Mouse (Mus musculus) frontal cortex, adult 2 months (tissue): ENCODE data around the gene Ccdc148. TPM values are rescaled to one million over a fixed set of nuclear protein-coding genes. Genes with fewer than 3 reads are reported as not detected.

ENCODE experiments used
- DNase-seq, 2 experiments: peaks; one replicate each; pipeline ENCODE4 v3.0.0; 2022; ENCODE audit warnings: low spot score in 1 of 2; ENCODE audit errors: extremely low spot score in 1 of 2
- polyA plus RNA-seq: library from polyadenylated mRNA; depleted of rRNA; stranded (reverse); fragments of >200 nt; gene quantifications from 2 replicates; pipeline ENCODE4 v1.2.3, GENCODE M21; 2012

Gene Ccdc148
- polyA plus RNA-seq, 1 experiment: 7.6 TPM

GRCm38 (mm10) chr2:59181321-59182113 is 21.0 kb upstream of the Ccdc148 start:
- peak; percentile 39 to 61 for DNase-seq

DNA sequence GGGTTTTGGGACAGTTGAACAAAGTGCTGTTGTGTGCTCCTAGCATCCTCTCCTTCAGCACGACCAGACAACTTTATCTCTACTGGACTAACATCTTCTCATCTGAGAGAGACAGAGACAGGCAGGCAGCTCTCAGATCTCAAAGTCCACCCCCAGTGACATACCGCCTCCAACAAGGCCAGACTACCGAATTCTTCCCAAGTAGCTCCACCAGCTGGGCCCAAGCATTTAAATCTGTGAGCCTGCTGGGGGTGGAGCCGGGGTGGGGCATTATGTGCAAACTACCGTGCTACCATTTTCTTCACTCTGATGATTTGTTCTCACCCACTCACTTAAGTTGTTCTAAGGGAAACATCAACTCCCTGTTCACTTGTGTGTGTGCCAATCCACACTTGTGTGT is 19.0 kb upstream of the Ccdc148 start:
- DNase-seq: no peak

GRCm38 (mm10) chr2:59178960-59179359 is 18.5 kb upstream of the Ccdc148 start:
- DNase-seq: no peak

DNA sequence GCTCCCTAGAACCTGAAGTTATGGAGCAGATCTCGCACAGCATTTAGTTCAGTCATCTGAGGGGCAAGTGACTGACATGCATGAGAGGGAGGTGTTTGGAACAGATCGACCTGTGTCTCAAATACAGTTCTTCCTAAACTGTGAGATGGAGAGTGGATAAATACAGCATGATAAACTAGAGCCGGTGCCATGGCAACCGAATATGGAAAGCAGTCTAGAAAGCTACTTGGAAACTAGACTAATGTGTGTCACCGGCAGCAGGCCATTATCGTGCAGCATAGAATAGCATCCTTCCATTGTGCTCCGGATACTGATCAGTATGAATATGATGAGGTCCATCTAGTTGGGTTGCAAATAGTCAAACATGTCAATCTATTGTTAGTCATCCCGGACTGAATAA is 17.7 kb upstream of the Ccdc148 start:
- peak; percentile 62 to 64 for DNase-seq

DNA sequence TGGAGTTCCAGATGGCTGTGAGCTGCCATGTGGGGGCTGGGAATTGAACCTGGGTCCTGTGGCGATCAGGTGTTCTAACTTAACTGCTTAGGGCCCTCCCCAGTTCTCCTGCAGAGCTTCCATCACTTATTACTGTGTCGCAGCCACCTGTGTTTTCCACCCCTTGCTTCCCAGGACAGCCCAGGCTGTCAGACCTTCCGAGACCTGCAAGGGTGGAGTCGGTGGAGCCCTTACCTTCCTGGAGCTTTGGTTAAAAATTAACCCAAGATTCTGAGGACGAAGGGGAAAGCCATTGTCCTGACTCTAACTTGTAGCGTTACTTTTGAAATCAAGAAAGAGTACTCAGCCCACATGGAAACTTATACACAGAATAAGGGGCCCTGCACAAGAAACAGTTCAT is 15.4 kb upstream of the Ccdc148 start:
- no peak for DNase-seq

DNA sequence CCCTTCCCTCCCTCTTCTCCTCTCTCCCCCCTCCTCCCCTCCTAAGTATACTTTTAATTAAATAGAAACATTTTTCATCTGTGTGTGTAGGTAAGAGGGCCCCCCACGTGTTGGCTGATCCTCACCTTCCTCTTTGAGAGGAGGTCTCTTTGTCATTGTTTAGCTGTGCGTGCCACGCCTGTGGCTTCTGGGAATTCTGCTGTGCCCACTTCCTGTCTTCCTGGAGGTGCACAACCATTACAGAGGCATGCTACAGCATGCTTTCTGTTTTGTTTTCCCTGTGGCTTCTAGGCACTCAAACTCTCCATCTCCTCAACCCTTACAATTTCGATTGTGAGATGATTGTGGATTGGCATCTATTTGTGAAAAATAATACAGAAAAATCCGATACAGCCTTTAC is 11.1 kb upstream of the Ccdc148 start:
- DNase-seq: no peak

DNA sequence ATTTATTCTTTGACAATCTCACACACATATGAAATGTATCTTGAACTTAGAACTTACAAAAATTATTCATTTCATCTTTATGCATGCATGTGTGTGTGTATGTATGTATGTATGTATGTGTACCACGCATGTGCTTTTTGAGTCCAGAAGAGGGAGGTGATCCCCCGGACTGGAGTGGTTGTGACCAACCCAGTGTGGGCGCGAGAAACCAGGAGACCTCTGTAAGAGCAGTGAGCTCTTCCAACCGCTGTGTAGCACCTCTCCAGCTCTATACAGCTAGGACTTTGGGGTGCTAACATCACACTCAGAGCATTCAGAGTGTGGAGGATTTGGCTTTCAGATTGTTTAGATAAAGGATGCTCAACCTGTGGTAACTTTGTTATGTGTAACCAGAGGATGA is 10.1 kb upstream of the Ccdc148 start:
- no peak for DNase-seq

DNA sequence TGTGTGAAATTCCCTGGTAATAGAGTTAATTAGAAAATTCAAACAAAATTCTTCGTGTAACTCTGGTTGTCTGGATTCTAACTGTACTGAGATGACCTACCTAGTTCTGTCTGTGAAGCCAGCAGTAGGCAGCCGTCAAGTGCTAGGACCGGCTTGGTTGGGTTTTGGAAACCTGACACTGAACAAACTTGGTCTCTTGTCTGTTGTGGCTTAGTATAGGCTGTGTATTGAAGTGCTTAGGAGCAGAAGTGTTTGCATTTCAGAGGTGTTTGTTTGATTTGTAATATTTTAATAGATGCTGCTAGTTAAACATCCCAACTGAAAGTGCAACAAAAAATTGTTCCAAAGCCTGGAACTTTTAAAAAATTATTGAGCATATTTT is 9.7 kb upstream of the Ccdc148 start:
- DNase-seq: no peak

DNA sequence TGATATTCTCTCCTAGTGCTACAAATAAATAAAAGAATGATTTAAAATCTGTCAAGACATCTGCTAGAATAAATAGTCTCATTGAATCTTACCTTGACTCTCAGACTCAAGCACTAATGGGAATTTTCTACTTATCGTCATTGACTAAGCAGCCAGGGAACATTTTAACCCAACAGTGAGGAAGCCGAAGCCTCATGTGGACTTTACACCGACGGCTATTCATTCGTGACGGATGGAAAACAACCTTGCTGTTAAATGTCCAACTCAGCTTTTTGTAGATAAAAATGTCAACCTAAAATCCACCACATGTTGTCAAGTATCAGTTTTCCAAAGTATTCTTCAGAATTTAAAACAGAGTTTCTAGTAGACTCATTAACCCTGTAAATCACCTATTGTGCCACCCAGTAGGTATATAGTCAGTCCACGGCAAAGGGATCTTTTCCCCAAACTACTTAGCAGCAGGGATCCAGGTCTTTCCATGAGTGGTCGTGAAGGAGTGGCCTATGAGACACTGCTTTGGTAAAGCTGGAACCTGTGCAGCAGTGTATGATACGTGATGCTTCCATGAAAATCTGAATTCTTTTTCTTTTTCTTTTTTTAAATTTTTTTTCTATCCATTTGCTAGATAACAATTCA is 9.2 kb upstream of the Ccdc148 start:
- DNase-seq: no peak

DNA sequence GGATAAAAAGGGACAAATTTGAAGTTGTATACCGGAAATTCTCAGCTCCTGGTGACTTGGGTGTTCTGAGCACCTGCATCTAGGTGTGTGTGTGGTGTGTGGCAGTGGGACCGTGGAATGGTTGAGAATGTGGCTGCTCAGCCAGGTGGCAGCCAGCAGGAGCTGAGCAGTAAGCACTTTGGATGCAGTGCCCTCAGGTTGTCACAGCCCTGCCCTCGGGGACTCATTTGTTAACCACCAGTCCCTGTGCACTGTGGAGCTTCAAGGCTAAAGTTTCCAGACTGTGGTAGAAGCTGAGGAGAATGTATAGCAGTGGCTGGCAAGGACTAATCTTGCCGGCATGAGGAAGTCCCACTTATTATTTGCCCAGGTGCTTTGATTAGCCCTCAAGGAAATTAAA is 7.3 kb upstream of the Ccdc148 start:
- no peak for DNase-seq

DNA sequence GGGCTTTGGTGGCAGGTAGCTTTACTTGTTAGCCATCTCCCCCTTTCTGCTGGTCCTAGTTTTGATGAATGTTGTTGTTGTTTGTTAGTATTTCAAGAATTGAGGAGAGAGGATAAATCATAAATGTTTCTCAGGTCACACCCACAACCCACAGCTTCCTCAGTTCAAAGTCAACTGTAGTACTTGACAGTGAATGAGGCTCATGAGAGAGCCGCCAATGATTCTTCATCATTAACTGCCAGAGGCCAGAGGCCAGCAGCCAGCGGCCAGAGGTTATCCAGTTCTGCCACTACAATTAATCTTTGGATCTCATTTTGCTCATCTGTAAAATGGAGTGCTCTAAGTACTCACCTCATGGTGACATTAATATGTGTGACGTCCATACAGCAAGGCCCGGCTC is 6.5 kb upstream of the Ccdc148 start:
- DNase-seq: no peak

- peak in 1 of 2 experiments; percentile 26 for DNase-seq
Observed at GRCm38 (mm10) chr2:59162285-59162600, 1.8 kb upstream of the Ccdc148 start.

GRCm38 (mm10) chr2:59161441-59162284 is 1.2 kb upstream of the Ccdc148 start:
- DNase-seq: peak; percentile 28 to 75

DNA sequence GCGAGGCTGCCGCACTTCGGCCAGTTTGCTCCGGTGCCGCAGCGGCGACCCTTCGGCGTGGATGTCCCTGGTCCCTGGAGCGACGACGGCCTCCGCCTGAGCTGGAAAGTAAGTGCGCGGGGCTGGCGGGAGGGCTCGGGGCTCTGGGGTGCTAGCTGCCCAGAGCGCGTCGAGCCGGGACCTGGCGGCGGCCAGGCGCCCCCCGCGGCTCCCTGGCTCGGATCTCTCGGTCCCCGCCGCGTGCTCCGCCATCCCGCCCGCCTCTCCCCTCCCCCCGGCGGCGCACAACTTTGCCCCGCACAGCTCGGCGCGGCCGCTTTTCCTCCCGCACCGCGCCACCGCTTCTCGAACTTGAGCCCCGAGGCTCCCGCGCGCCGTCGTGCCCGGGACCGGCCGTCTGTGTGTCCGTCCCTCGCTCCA is 548 bp upstream of the Ccdc148 start:
- DNase-seq: no peak

DNA sequence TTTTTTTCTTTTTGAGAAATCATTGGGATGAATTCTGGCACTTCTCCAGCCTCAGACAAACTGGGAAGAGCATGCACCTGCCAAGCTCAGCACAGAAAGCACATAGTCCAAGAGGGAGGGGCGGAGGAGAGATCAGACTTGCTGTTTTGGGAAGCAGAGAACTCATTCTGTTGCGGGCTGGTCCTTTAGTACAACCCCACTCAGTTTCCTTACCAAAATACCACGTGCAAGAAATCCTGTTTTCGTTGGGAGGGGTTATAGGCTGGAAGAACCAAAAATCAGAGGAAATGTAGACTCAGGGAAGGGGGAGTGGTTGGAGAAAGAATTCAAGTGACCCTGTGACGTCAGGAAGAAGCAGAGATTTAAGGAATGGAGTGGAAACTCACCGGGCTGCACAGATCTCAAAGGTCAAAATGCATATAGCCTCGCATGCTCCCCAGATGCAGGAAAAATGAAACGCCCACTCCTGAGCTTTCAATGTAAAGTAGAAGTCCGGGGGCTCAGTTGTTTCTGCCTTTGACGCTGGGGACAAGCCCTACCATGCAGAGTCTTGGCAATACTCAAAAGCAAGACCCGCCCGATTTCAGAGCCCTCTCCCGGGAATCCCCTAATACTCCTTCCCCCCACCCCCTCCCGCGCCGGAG is 400 bp downstream of the Ccdc148 start:
- peak; percentile 22 to 35 for DNase-seq

GRCm38 (mm10) chr2:59158117-59158516 is 2.4 kb downstream of the Ccdc148 start:
- no peak for DNase-seq

DNA sequence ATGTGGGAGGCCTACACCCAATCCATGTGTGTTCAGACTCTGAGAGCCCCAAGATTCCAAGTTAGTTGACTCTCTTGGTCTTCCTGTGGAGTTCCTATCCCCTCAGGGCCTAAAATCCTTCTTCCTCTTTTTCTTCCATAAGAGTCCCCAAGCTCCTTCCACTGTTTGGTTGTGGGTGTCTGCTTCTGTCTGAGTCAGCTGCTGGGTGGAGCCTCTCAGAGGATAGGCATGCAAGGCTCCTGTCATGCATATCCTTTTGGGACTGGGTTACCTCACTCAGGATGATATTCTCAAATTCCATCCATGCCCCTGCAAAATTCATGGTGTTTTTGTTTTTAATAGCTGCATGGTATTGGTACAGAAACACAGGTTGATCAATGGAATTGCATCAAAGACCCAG is 5.1 kb downstream of the Ccdc148 start:
- no peak for DNase-seq

DNA sequence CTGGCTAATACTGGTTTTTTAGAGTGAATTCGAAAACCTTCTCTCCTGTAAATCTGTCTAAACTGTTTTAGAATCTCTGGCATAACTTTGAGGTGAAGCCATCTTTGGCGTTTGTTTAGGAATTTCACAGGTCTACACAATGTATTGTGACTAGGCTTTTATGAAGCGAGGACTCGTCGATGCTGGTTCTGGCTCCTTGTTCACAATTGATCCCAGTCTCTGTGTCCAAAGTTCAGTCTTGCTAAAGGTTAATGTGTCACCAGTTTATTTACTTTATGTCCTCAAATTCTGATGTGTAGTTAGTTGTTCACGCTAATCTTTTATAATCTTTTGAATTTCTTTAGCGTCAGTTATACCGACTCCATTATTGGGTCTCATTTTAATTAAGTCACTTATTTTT is 29.4 kb downstream of the Ccdc148 start:
- no peak for DNase-seq

DNA sequence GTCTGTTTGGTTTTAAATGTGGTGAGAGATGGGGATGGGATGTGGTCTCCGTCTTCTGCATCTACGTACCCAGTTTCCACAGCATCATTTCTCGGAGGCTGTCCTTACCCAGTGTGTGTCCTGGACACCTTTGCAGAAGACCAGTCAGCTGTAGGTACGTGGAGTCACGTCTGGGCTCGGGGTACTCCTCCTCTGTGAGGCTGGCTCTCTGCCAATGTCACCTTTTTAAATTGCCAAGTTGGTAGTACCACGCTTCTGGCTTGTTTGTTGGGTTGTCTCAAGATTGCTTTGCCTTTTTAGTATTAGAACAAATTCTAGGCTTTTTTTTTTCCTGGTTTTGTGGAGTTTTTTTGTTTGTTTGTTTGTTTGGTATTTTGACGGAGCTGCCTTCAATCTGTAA is 30.7 kb downstream of the Ccdc148 start:
- DNase-seq: no peak

DNA sequence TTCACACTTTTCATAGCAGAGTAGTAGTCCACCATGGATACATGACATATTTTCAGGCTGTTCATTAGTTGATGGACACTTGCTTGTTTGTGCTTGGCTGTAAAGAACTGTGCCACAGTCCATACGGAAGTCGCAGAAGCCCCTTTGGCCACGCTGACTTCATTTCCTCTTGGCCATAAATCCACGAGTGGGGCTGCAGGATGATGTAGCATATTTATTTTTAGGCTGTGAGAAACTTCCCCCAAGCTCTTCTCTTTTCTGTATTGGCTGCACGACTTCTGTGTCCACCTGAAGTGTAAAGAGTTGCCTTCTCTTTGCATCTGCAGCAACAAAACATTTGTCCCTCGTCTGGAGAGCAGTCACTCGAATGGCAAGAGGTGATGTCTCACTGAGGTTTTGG is 31.5 kb downstream of the Ccdc148 start:
- no peak for DNase-seq

- DNase-seq: no peak
Observed at GRCm38 (mm10) chr2:59055615-59056145, 104.8 kb downstream of the Ccdc148 start.
